Mouse (Mus musculus) regulatory T cell (primary cell): ENCODE results near the gene Samd1.

Experiments
- in situ Hi-C: fragments of 300-600 bp; cut with MboI, MseI; formaldehyde crosslinking; loops from one replicate; pipeline ENCODE4 v1.15.1; 2025; ENCODE audit warnings: high pct_unique_total_duplicates

The Samd1 gene

DNA sequence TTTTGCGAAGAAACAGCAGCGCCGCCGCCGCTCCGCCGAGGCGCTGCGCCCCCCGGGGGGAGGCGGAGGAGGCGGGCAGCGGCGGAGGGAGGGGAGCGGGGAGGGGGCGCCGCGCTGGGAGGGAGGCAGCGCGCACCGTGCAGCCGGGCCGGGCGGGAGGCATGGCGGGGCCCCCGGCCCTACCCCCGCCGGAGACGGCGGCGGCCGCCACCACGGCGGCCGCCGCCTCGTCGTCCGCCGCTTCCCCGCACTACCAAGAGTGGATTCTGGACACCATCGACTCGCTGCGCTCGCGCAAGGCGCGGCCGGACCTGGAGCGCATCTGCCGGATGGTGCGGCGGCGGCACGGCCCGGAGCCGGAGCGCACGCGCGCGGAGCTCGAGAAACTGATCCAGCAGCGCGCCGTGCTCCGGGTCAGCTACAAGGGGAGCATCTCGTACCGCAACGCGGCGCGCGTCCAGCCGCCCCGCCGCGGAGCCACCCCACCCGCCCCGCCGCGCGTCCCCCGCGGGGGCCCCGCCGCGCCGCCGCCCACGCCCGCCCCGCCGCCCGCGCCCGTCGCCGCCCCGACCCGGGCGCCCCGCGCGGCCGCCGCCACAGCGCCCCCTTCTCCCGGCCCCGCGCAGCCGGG lies at the start of gene Samd1:
TSS of gene Samd1 (plus strand) at position 162 of the 631 bp plus-strand sequence.
- in situ Hi-C loops: no loop called here

DNA sequence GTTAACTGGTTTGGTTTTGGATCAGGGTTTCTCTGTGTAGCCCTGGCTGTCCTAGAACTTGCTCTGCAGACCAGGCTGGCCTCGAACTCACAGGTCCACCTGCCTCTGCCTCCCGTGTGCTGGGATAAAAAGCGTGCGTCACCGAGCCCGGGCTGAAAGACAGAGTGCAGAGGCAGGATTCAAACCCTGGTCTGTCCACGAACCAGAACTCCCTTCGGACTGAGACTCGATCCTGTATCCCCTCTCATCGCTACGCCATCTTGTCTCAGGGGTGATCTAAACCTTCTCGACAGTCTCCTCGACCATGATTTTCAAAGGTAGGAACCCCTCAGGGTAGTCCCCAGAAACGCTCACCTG lies 42.7 kb upstream of the Samd1 start:
- in situ Hi-C loops: loop anchor here (5.0 kb wide), 1 partner anchor 172 kb away; no protein-coding TSS in a partner anchor

DNA sequence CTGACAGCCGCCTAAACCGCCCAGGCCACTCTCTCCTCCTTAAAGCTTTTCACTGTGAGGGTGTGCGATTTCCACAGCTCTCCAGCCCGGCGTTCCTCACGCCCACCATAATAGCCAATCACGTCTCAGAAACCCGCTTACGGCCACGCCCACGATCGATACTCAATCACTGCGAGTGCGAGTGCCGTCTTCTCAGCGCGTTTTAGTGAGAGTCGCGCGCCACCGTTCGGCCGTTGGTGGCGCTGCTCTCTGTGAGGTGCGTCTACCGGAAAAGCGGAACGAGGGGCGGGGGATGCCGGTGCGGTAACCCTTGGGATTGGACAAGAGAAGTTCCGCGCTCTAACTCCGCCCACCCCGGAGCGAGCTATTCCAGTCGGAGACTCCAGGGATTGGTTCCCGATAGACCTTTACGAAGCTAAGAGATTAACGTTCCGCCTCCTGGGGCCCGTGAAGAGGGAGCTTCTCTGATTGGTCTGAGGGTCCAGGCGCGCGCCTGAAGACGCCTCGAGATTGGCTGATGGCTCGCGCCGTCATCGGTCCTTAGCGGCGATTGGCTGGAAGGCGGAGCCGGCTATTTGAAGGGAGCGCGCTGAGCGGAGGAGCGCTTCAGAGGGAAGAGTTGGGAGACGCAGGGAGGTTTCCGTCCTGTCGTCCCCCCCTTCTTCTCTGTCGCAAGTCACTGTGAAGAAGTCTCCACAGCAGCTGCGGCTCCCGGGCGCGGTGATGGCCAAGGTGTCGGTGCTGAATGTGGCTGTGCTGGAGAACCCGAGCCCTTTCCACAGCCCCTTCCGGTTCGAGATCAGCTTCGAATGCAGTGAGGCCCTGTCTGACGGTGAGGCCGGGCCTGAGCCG lies 42.1 kb upstream of the Samd1 start, which contains the start of the genes Gm10644 and Asf1b:
TSS of gene Gm10644 (minus strand) at position 100 of the 852 bp plus-strand sequence.
TSS of gene Asf1b (plus strand) at position 402 of the 852 bp plus-strand sequence.
- in situ Hi-C loops: loop anchor here (5.0 kb wide), 1 partner anchor 173 kb away; no protein-coding TSS in a partner anchor

DNA sequence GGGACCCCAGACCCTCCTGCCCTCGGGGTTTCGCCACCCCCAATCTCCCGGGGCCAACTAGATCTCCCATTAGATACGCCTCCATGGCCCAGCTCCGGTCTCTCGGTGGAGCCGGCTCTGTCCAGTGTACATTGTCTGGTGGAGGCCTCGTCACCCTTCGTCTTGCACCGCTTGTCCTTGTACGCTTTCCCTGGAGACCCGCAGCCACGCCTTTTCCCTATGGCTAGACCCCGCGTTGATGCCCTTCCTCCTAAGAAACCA lies 41.6 kb upstream of the Samd1 start:
- in situ Hi-C loops: loop anchor here (5.0 kb wide), 1 partner anchor 174 kb away; no protein-coding TSS in a partner anchor

DNA sequence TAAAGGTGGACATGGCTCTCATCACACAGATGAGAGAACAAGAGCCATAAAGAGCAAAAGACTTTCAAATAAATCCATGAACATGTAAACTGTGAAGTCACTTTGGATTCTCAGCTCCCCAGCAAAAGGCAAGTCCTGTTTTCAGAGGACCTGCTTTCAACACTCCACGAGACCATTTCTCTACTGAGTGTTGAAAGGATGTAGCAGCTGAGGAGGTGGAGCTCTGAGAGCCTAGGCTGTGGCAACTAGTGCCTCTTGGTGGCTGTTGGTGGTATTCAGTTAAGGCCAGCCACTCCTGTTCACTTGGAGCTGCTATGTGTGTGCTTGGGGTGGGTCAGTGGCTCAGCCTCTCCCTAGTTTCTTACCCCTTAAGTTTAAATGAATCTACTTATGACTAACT lies 40.7 kb upstream of the Samd1 start:
- in situ Hi-C loops: loop anchor here (5.0 kb wide), 1 partner anchor 174 kb away; no protein-coding TSS in a partner anchor

DNA sequence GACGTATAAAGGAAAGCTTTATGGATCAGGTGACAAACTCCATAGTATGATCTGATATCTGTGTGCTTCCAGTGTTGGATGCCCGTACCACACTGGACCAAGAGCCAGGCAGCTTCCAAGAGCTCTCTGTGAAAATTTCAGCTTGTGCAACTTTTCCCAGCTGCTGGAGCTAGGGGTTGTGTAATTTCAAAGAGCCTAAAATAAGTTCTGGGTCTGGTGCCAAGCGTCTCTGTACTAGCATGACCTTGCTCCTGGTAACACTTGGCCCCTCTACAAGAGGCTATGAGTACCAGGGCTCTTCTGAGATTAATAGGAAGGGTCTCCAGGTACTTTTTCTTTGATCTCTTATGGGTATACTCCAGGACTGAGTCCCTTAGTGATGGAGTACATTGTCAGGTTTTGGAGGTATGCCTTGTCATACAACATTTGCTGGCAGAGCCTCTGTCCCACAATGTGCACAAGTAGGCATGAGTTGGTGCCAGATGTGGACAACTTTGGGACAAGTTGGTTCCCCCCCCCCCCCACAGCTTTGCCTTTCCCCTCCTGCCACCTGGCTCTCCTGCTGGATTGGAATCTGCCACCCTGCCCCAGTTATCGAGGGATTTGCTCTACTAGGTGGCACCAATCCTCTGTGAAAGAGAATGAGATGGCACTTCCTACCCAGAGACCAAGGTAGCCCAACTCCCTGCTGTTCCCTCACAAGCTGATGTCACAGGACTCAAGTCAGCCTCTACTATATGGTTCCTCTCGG lies 33.3 kb upstream of the Samd1 start:
- in situ Hi-C loops: no loop called here

DNA sequence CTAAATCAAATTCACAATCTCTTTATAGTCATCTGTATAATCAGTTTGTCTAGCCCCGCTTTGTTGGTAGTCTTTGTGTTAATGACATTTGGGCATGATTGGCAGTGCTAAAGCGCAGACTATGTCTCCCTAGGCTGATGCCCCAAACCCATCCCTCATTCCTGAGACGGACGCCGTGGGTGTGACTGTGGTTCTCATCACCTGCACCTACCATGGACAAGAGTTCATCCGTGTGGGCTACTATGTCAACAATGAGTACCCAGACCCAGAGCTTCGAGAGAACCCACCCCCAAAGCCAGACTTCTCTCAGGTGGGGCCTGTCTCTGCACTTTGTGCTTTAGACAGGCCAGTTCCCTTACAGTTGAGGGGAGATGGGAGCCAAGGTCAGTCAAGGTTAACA lies 29.8 kb upstream of the Samd1 start:
- in situ Hi-C loops: no loop called here

DNA sequence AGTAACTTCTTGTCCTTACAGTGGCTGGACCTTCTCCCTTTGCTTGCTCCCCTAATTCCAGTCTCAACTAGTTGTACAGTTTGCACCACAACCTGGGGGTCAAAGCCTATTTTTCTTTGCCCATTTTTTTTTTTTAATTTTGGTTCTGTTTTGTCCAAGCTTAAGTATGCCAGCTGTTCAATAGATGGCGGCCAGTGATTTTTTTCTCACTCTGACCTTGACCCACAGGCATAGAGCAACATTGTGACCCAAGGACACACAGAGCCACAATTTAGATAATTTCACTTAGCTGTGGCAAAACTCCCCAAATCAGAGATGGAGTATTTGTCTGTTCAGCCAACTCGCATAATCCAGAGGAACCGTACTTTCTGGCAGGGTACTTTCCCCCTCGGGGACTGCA lies 26.4 kb upstream of the Samd1 start:
- in situ Hi-C loops: no loop called here

DNA sequence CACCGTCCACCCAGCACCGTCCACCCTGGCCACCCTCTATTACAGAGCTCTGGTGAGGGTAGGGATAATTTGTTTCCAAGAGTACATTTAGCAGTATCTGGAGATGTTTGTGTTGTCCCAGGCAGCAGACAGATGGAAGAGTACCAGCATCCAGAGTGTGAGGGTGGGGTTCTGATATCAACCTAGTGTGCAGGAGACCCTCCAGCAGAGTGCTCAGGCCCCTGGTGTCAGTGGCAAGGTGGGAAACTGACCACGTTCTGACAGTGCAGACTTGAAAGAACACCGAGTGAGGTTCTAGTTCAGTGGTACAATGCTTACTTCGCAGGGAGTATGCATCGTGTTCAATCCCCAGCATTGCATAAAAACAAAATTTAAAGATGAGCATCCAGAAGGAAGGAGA lies 25.8 kb upstream of the Samd1 start:
- in situ Hi-C loops: no loop called here

DNA sequence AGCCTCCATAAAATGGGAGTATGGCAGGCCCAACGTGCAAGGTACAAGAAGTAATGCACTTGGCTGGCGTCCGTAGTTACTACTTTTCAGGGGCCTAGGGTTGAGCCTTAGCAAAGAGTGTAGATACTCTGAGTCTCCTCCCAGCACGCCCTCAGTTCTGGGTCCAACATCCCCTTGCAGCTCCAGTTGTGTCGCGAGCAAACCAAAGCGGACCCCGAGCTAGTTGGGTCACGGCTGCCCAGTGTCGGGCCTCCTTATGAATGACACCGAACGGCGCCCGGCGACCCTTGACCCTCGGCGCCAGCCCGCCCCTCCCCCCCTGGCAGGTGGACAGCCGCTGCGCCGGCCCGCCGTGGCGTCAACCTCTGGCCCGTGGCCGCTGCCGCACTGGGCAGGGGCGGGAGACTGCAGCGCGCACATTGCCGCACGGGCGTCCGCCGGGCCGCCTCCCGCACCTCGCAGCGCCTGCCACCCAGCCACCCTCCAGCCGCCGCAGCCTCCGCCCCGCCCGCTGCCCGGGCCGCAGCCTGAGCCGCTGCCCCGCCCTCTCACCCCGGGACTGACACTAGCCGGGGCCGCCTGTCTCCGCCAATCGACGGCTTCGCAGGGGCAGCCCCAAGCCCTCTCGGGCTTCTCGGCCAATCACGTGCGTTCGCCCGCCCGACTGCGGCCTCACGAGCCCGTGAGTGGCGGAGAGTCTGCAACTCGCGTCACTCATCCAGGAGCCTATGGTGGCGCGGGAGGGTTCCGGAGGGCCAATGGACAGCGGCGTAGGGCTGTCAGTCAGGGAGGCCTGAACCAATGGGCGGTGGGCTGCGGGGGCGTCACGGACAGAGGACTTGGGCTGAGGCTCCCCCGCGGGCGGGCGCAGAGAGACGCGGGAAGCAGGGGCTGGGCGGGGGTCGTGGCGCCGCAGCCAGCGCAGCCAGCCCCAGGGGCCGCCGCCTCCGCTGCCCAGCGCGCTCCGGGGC lies 25.0 kb upstream of the Samd1 start, which contains the start of gene Prkaca:
TSS of gene Prkaca (plus strand) at position 844 of the 971 bp plus-strand sequence.
- in situ Hi-C loops: no loop called here

DNA sequence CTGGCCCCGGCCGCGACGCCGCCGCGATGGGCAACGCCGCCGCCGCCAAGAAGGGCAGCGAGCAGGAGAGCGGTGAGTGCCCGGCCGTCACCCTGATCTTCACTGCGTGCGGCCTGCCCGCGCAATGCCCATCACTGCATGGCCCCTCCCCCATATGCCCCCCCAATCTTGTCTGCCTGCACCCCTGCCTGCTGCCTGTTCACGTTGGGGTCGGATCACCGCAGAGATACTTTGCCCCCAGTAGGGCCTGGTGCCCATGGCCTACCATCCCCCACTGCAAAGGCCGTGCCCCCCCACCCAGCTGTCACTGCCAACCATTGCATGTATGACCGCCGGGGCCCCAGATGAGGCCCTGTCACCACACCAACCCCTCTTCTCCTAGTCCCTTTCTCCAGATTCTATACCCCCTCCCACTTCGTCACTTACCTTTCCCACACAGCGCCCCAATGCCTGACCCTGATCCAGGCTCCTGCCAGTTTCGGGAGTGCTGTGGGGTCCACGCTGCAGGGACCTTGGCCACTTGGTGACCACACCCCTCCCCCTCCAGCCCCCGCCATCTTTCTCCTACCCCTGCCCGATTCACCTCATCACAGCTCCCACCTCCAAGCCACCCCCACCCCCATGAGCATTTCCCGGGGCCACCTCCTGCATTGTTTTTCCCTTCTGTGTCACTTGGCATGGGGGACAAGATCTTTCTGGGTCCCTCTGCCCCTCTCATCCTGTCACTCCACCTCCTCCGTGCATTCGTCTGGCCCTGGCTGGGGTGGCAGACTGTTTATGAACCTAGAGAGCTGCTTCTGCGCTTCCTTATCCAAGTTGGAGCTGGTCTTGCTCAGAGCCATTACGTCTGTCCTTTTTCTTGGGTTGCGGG lies 24.1 kb upstream of the Samd1 start:
- in situ Hi-C loops: no loop called here

DNA sequence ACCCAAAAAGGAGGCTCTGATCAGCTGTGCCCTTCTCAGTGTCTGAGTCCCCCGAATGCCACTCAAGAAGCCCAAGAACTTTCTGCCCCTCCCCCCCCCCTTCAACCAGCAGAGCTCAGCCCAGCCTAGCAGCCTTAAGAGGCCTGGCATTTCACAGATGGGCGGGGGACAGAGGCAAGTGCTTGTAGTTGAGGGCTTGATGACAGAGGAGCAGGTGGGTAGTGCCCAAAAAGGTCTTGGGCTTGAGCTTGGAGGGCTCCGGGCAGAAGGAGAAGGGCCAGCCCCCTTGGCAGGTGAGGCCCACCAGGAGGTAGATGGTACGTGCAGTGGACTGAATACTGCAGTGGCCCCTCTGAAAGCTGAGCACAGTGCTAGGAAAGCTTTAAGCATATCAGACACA lies 23.0 kb upstream of the Samd1 start:
- in situ Hi-C loops: no loop called here

DNA sequence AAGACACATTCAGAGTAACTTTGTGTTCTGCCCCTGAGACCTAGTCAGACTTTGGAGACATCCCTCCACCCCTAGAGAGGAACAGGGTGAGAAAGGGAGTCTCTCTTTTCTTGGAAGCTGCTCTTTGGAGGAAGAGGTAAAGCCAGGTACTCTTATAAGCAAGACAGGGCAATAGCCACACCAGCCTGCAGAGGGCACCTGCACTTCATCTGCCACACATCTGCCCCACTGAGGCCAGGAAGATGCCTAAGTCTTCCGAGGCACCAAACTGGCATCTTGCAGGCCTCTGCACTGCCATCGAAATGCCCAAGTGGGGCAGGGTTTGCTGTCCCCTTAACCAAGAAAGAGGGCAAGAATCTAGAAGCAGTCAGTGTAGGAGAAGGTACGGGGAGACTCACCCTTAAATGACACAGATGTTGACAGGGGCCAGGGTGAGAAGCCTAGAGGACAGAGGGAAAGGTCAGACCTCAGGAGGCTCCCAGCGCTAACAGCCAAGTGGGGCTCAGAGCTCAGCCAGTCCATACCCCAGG lies 21.3 kb upstream of the Samd1 start:
- in situ Hi-C loops: no loop called here

DNA sequence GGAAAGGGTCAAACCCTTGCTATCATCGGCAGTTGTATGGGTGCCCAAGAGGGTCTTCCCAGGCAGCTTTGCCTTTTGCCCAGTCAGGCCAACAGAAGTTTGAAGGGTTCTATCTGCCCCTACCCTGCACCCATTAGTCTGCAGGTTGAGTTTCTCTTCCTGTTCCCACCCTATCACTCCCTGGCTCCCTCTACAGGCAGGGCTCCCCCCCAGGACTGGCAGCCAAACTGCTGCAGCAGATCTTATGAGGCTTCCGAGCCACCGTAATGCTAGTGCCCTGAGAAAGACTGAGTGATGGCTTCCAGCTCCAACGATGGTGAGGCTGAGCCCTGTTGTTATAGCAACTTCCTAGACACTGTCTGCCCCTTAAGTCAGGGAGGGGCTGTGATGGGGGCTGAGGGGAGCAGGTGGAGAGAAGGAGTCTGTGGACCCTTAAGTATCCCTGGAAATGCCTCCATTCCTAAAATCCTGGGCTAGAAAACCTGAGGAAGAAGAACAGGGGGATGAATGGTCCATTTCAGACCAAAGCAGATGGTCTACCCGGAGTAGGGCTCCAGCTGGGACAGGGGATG lies 20.6 kb upstream of the Samd1 start:
- in situ Hi-C loops: no loop called here

DNA sequence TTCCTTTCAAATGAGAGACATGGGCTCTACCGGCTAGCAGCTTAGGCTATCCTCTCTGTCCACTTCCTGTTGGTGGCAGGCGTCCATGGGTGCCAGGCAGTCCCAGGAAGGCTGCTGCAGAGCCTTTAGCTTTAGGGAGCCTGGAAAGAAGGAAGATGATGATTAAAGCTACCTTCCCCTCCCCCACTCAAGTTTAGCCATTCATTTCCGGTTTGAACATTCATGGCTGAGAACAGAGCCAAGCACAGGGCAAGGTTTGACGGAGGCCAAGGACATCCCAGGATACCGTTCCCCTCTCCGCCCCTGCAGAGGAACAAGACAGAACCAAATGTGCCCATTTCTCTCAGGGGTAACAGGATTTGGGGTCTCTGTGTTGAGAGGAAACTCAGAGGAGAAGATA lies 19.8 kb upstream of the Samd1 start:
- in situ Hi-C loops: no loop called here

DNA sequence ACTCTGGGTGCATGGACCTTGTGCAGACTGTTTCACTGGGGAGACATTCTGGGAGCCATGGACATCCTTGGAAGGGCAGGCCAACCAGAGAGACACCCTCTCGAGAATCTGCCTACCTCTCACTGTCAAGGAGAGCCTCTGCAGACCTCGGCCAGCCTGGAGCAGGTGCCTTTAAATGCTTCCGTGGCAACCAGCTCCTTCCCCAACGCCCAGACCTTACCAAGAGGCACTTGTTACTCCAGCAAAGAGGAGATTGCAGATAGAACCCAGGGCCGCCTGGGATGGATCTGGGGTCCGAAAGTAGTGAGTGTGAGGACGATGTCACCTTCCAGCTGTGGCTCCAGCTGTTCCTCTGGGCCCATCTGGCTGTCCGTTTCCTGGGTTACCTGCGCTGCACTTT lies 19.3 kb upstream of the Samd1 start:
- in situ Hi-C loops: no loop called here

DNA sequence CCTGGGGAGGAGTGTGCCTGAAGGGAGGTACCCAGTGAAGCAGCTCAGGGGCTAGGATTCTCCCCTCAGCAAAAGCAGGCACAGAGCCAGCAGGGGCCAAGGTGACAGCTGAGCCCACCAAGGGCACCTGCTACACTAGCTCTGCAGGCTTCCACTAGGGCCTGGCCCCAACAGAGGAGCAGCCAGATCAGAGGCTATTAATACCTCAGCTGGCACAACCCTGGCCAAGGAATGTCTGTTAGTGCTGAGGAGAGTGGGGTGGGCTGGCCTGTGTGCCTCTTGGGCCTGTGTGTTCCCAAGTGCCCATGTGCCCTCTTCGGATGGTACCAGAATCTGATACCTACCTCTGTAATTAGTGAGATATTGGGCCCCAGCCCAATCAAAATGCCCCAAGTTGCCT lies 17.2 kb upstream of the Samd1 start:
- in situ Hi-C loops: no loop called here

DNA sequence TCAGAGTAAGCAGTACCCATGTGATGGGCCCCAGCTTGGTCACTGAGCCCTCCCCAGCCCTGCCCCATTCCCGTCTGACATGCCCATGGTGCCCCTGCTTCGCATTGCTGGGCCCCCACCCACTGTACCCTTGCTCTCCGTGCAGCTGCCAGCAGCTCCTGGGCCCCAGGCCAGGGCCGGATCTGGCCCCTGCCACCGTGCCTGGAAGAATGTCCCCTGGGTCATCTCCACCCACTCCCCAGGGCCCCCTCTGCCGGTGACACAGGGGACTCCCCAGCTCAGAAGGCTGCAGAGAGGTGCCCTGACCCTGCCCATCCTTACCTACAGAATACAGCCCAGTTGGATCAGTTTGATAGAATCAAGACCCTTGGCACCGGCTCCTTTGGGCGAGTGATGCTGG lies 16.6 kb upstream of the Samd1 start:
- in situ Hi-C loops: no loop called here

DNA sequence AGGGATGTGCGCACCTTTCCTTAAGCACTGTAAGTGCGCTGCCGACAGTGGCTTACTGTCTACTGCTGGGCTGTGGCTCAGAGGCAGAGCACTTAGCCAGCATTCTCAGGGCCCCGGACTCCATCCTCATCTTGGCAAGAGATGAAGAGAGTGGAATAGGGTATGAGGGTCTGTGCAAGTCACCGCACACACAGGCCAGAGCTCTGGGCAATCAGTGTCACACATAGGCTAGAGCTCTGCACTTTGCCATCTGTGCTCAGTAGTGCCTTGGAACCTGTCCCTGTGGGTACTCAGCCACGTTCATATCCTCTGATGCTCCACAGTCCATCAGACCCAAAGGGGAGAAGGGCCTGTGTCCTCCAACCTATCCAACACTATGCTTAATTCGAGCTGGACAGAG lies 15.9 kb upstream of the Samd1 start:
- in situ Hi-C loops: no loop called here

DNA sequence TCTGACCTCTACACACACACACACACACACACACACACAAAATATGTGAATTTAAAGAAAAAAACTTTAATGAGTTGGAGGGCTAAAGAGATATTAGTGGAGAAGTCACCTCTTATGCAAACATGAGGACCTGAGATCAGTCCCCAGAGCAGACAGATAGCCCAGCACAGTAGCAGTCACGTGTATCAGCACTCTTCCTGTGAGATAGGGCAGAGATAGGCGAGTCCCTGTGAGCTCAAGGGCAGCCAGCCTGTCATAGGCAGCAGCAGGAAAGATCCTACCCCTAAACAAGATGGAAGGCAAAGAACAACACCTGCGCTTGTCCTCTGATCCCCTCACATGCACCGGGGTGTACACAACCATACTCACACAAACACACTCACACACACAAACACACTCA lies 15.0 kb upstream of the Samd1 start:
- in situ Hi-C loops: no loop called here
